Mouse (Mus musculus) neural tube, embryonic 11.5 days (tissue): ENCODE measurements at regions not wholly inside any gene's neighbourhood (a gene's known extent, or its start where the extent isn't known, plus 50 kb on each side); places are given as distances from the start of the nearest gene placed in this dataset.

ENCODE experiments used
- ATAC-seq: fragments of 200-750 bp; cut with Nextera tagmentation; 2 replicates; pipeline ENCODE4 v1.8.0; 2017; ENCODE audit warnings: moderate number of reproducible peaks, mild to moderate bottlenecking, moderate TSS enrichment, moderate library complexity; ENCODE audit not compliant: insufficient read depth, low FRiP score, low TSS enrichment
- DNase-seq: peaks from one replicate; pipeline ENCODE4 v3.0.0-alpha.2; 2015; ENCODE audit warnings: low spot score
- H3K27ac ChIP-seq: fragments of 300-500 bp; sonication (generic); 2 replicates; pipeline ENCODE4 v1.5.1; 2014; ENCODE audit warnings: low read depth, mild to moderate bottlenecking, low read length
- H3K27me3 ChIP-seq: fragments of 300-500 bp; sonication (generic); 2 replicates; pipeline ENCODE4 v1.6.1; 2014; ENCODE audit warnings: mild to moderate bottlenecking, low read length, mixed read lengths; ENCODE audit not compliant: control insufficient read depth, insufficient read depth
- H3K36me3 ChIP-seq: fragments of 300-500 bp; sonication (generic); 2 replicates; pipeline ENCODE4 v1.6.1; 2014; ENCODE audit warnings: mild to moderate bottlenecking, low read length, moderate library complexity, mixed read lengths; ENCODE audit not compliant: control insufficient read depth, insufficient read depth
- H3K4me1 ChIP-seq: fragments of 300-500 bp; sonication (generic); 2 replicates; pipeline ENCODE4 v1.6.1; 2014; ENCODE audit warnings: low read length, mixed read lengths; ENCODE audit not compliant: control insufficient read depth, insufficient read depth
- H3K4me2 ChIP-seq: fragments of 300-500 bp; sonication (generic); 2 replicates; pipeline ENCODE4 v1.6.1; 2014; ENCODE audit warnings: low read depth, mild to moderate bottlenecking, moderate library complexity
- H3K4me3 ChIP-seq: fragments of 300-500 bp; sonication (generic); 2 replicates; pipeline ENCODE4 v1.5.1; 2014; ENCODE audit warnings: low read depth, low read length
- H3K9ac ChIP-seq: fragments of 300-500 bp; sonication (generic); 2 replicates; pipeline ENCODE4 v1.6.1; 2014; ENCODE audit warnings: mild to moderate bottlenecking, low read length
- H3K9me3 ChIP-seq: fragments of 300-500 bp; sonication (generic); 2 replicates; pipeline ENCODE4 v1.6.1; 2016; ENCODE audit warnings: low read length; ENCODE audit not compliant: control insufficient read depth
- WGBS: fragments of 180-500 bp; shearing (Covaris S2); extraction: QIAGEN DNeasy Blood & Tissue Kit; methylation state at CpG from one replicate; pipeline ENCODE4 v1.1.7; 2014; 5-methylcytosine and 5-hydroxymethylcytosine counted together

DNA sequence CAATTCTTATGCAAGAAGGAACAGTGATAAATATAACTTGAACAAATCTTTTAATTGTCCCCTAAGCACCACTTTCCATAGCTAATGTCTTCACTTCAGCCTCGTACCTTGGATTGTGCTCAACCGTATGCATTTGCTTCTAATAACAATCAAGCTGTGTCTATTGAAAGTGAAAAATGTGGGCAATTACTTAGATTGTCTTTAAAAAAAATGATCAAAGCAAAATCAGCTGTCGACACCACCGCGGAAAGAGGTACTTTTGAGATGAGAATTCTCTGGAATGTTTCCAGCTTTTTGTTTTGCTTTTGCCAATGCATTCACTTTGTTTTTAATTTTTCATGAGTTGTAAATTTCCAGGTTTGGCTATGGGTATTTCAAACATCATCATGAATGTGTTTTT lies 54.1 kb upstream of the Samsn1 start:
- no peaks in the 10 kb centered on the region for H3K4me1 ChIP-seq
- no peaks in the 10 kb centered on the region for H3K9me3 ChIP-seq
- no peaks in the 10 kb centered on the region for H3K36me3 ChIP-seq
- H3K4me3 ChIP-seq, result no peak overlapping the region
- no peaks in the 10 kb centered on the region for H3K27me3 ChIP-seq
- H3K4me2 ChIP-seq, result no peak overlapping the region
- no peak overlapping the region for H3K9ac ChIP-seq
- WGBS, result 65% methylated on average over 5 of the region's 5 CpGs
- DNase-seq, result no peak
- no peak overlapping the region for H3K27ac ChIP-seq
- ATAC-seq, result no peak
